8 mouse cellular contexts compared by ENCODE assay signal in genomic region chr5:113954421-113954820, GRCm38 (mm10). TPM values are rescaled to one million over a fixed set of nuclear protein-coding genes. Genes with fewer than 3 reads are reported as not detected.
A peak's percentile ranks its signal among the peaks of the same experiment; 100 is the strongest.
DNase-seq lines count a peak whose midpoint lies in the region; ATAC-seq and TF ChIP-seq lines count a peak whose summit lies in the region.

No protein-coding gene starts in this region.

- no peak overlapping the region for H3K9ac ChIP-seq in embryonic facial prominence, embryonic 15.5 days
- H3K9ac ChIP-seq in kidney, embryonic 16.5 days (replicated peaks; ENCODE audit: low read length), result no peak overlapping the region
- no peak overlapping the region for H3K9ac ChIP-seq in liver, adult 2 months (ENCODE audit: low read depth, low read length)
- H3K9ac ChIP-seq in stomach, postnatal 0 days (ENCODE audit: low read length), result no peak overlapping the region

- H3K4me2 ChIP-seq in embryonic facial prominence, embryonic 15.5 days (replicated peaks), result no peak overlapping the region
- no peak overlapping the region for H3K4me2 ChIP-seq in kidney, embryonic 16.5 days (replicated peaks; ENCODE audit: low read depth, low read length)
- no peak overlapping the region for H3K4me2 ChIP-seq in stomach, postnatal 0 days (replicated peaks; ENCODE audit: low read depth)

- no peak overlapping the region for H3K4me3 ChIP-seq in embryonic facial prominence, embryonic 15.5 days (replicated peaks)
- no peak overlapping the region for H3K4me3 ChIP-seq in kidney, embryonic 16.5 days (ENCODE audit: low read length)
- no peak overlapping the region for H3K4me3 ChIP-seq in liver, adult 2 months (ENCODE audit: insufficient read depth, low read depth, low read length)
- no peak overlapping the region for H3K4me3 ChIP-seq in stomach, postnatal 0 days (ENCODE audit: low read depth, low read length)

- no peaks in the 10 kb centered on the region for H3K9me3 ChIP-seq in embryonic facial prominence, embryonic 15.5 days (replicated peaks)
- no peaks in the 10 kb centered on the region for H3K9me3 ChIP-seq in kidney, embryonic 16.5 days (ENCODE audit: low read length)
- no peaks in the 10 kb centered on the region for H3K9me3 ChIP-seq in stomach, postnatal 0 days (ENCODE audit: control insufficient read depth, low read length)

- H3K4me1 ChIP-seq in embryonic facial prominence, embryonic 15.5 days, result 0 out of 2 replicates have a peak, but pooled peaks cover 7% of the 10 kb centered on the region
- peaks cover 4% of the 10 kb centered on the region for H3K4me1 ChIP-seq in kidney, embryonic 16.5 days (ENCODE audit: insufficient read depth, low read length)
- no peaks in the 10 kb centered on the region for H3K4me1 ChIP-seq in liver, adult 2 months (ENCODE audit: control insufficient read depth, insufficient read depth, low read length)
- H3K4me1 ChIP-seq in stomach, postnatal 0 days (replicated peaks; ENCODE audit: control insufficient read depth, insufficient read depth), result no peaks in the 10 kb centered on the region

- H3K27me3 ChIP-seq in embryonic facial prominence, embryonic 15.5 days, result no peaks in the 10 kb centered on the region
- H3K27me3 ChIP-seq in kidney, embryonic 16.5 days (ENCODE audit: insufficient read depth, low read length), result no peaks in the 10 kb centered on the region
- no peaks in the 10 kb centered on the region for H3K27me3 ChIP-seq in liver, adult 2 months (ENCODE audit: control insufficient read depth, insufficient read depth, low read length)
- no peaks in the 10 kb centered on the region for H3K27me3 ChIP-seq in stomach, postnatal 0 days (ENCODE audit: control insufficient read depth, insufficient read depth, low read length)

- H3K36me3 ChIP-seq in embryonic facial prominence, embryonic 15.5 days, result peaks cover 71% of the 10 kb centered on the region
- peaks cover 50% of the 10 kb centered on the region for H3K36me3 ChIP-seq in kidney, embryonic 16.5 days (ENCODE audit: insufficient read depth, low read length)
- H3K36me3 ChIP-seq in liver, adult 2 months (ENCODE audit: control insufficient read depth, insufficient read depth, low read length), result peaks cover 23% of the 10 kb centered on the region; the same call in 1 of the 2 replicates
- peaks cover 22% of the 10 kb centered on the region for H3K36me3 ChIP-seq in stomach, postnatal 0 days (ENCODE audit: control insufficient read depth, insufficient read depth, low read length)

- no peak for TF ChIP-seq EP300 in stomach, postnatal 0 days (optimal IDR thresholded peaks at IDR 0.05)

- peak; percentile 93 for TF ChIP-seq CTCF in liver, adult 2 months (IDR thresholded peaks at IDR 0.05; ENCODE audit: low read depth, low read length)
- peak; percentile 99 for TF ChIP-seq CTCF in stomach, postnatal 0 days (IDR thresholded peaks at IDR 0.05; ENCODE audit: low read depth)

- H3K27ac ChIP-seq in embryonic facial prominence, embryonic 15.5 days (replicated peaks), result no peak overlapping the region
- no peak overlapping the region for H3K27ac ChIP-seq in kidney, embryonic 16.5 days (ENCODE audit: low read length)
- no peak overlapping the region for H3K27ac ChIP-seq in liver, adult 2 months (replicated peaks; ENCODE audit: insufficient read depth, low read depth, low read length)
- no peak overlapping the region for H3K27ac ChIP-seq in stomach, postnatal 0 days (replicated peaks)

- peak; percentile 56; the same call in 1 of the 2 replicates for ATAC-seq in embryonic facial prominence, embryonic 15.5 days (ENCODE audit: insufficient number of reproducible peaks, low FRiP score, low TSS enrichment, low read depth)
- ATAC-seq in kidney, embryonic 16.5 days (ENCODE audit: low FRiP score, low TSS enrichment), result peak; percentile 36; the same call in 1 of the 2 replicates
- peak; percentile 63; the same call in 1 of the 2 replicates for ATAC-seq in stomach, postnatal 0 days (ENCODE audit: low FRiP score, low TSS enrichment)

- no peaks in the 10 kb centered on the region for H3K79me2 ChIP-seq in liver, adult 2 months (ENCODE audit: control insufficient read depth, insufficient read depth, low read length)

- peak; percentile 62 for DNase-seq in A20 (ENCODE audit: low read depth, low spot score)
- peak; percentile 84 for DNase-seq in adrenal gland, postnatal 25 days
- DNase-seq in heart, adult 9 months (ENCODE audit: low spot score in 2 of 2), result peak; percentile 76 to 90
- DNase-seq in liver, adult 2 months (ENCODE audit: extremely low read depth, low read depth, low spot score), result peak; percentile 26
- peak; percentile 81 for DNase-seq in neural tube, embryonic 10.5 days (ENCODE audit: extremely low spot score, low spot score)
- DNase-seq in stomach, postnatal 0 days (ENCODE audit: low spot score), result peak; percentile 85

- WGBS in embryonic facial prominence, embryonic 15.5 days, result 8% methylated on average over 7 of the region's 7 CpGs
- WGBS in kidney, embryonic 16.5 days, result 13% methylated on average over 7 of the region's 7 CpGs
- WGBS in liver, adult 2 months, result 30% methylated on average over 7 of the region's 7 CpGs
- WGBS in stomach, postnatal 0 days, result 8% methylated on average over 7 of the region's 7 CpGs

- TF ChIP-seq POLR2A in liver, adult 2 months (IDR thresholded peaks at IDR 0.05; ENCODE audit: extremely low read depth, insufficient read depth, low read length), result no peak

RNA-seq across cellular contexts. Expression of gene Ssh1, which starts 39.3 kb away (rescaled TPM):
- total RNA-seq in adrenal gland, postnatal 25 days (2021), result 18.9 and 22.7 TPM in 2 replicates
- 10.7 and 12.8 TPM in 2 replicates for polyA plus RNA-seq in embryonic facial prominence, embryonic 15.5 days (2015; fragmentation: Nextera tagmentation; extraction: Ambion mirVana)
- polyA plus RNA-seq in kidney, embryonic 16.5 days (2015; fragmentation: Nextera tagmentation; extraction: Ambion mirVana), result 15.0 and 16.7 TPM in 2 replicates
- 1.6 and 3.3 TPM in 2 replicates for total RNA-seq in liver, adult 2 months (2014; rRNA removed)
- 5.0 and 5.5 TPM in 2 replicates for polyA plus RNA-seq in liver, adult 2 months (2012; rRNA removed)
- polyA plus RNA-seq in stomach, postnatal 0 days (2015; fragmentation: Nextera tagmentation; extraction: Ambion mirVana), result 5.0 and 5.3 TPM in 2 replicates

RNA-seq across cellular contexts. Expression of gene Coro1c, which starts 45.9 kb away (rescaled TPM):
- total RNA-seq in adrenal gland, postnatal 25 days (2021), result 43.3 and 52.6 TPM in 2 replicates
- polyA plus RNA-seq in embryonic facial prominence, embryonic 15.5 days (2015; fragmentation: Nextera tagmentation; extraction: Ambion mirVana), result 99.0 and 101 TPM in 2 replicates
- polyA plus RNA-seq in kidney, embryonic 16.5 days (2015; fragmentation: Nextera tagmentation; extraction: Ambion mirVana), result 122 and 126 TPM in 2 replicates
- total RNA-seq in liver, adult 2 months (2014; rRNA removed), result 11.8 and 14.0 TPM in 2 replicates
- 12.0 and 13.6 TPM in 2 replicates for polyA plus RNA-seq in liver, adult 2 months (2012; rRNA removed)
- 91.6 and 93.6 TPM in 2 replicates for polyA plus RNA-seq in stomach, postnatal 0 days (2015; fragmentation: Nextera tagmentation; extraction: Ambion mirVana)

RNA-seq across cellular contexts. Expression of gene Dao, which starts 49.1 kb away (rescaled TPM):
- total RNA-seq in adrenal gland, postnatal 25 days (2021), result not detected in 2 replicates
- not detected in 2 replicates for polyA plus RNA-seq in embryonic facial prominence, embryonic 15.5 days (2015; fragmentation: Nextera tagmentation; extraction: Ambion mirVana)
- 20.4 and 22.5 TPM in 2 replicates for polyA plus RNA-seq in kidney, embryonic 16.5 days (2015; fragmentation: Nextera tagmentation; extraction: Ambion mirVana)
- total RNA-seq in liver, adult 2 months (2014; rRNA removed), result not detected in 2 replicates
- polyA plus RNA-seq in liver, adult 2 months (2012; rRNA removed), result not detected in 2 replicates
- 0.15 and 0.24 TPM in 2 replicates for polyA plus RNA-seq in stomach, postnatal 0 days (2015; fragmentation: Nextera tagmentation; extraction: Ambion mirVana)

Comparison
In these comparisons a context has a peak if more than half of its experiments do, and no peak if none do; other contexts are left out.
1. DNase-seq: peak in every context shown above with its lines; median percentile 85 in stomach, postnatal 0 days; 84 in adrenal gland, postnatal 25 days; 83 in heart, adult 9 months; 81 in neural tube, embryonic 10.5 days; 62 in A20; 26 in liver, adult 2 months.
2. RNA of gene Dao, which starts 49.1 kb away (polyA plus RNA-seq): 20.4 to 22.5 TPM in kidney, embryonic 16.5 days; 0.15 to 0.24 TPM in stomach, postnatal 0 days, not detected in embryonic facial prominence, embryonic 15.5 days and not detected in liver, adult 2 months; every median in the first group is over 10 times any median in the second.
3. Peak in every context shown above with its lines, with median percentiles within 50 percentile points of each other: ATAC-seq.